Mouse (Mus musculus): ENCODE measurements around the gene Dscaml1. TPM values are rescaled to one million over a fixed set of nuclear protein-coding genes. Genes with fewer than 3 reads are reported as not detected.
A peak's percentile ranks its signal among the peaks of the same experiment; 100 is the strongest.

The Dscaml1 gene
- total RNA-seq, 1 experiment, result 1.3 TPM

- TF ChIP-seq MAFK (IDR thresholded peaks at IDR 0.05; ENCODE audit: insufficient read depth, low read depth, low read length), result no peak
- no peak for TF ChIP-seq CHD2 (IDR thresholded peaks at IDR 0.05; ENCODE audit: low read depth, low read length)
- TF ChIP-seq ZNF384 (IDR thresholded peaks at IDR 0.05; ENCODE audit: low read depth, low read length), result no peak
- no peak for TF ChIP-seq ZC3H11A (IDR thresholded peaks at IDR 0.05; ENCODE audit: borderline replicate concordance, low read depth, low read length)
- TF ChIP-seq HCFC1 (IDR thresholded peaks at IDR 0.05; ENCODE audit: borderline replicate concordance, insufficient read depth, low read length), result no peak
- Histone ChIP-seq H3K4me3 (ENCODE audit: insufficient read depth in 1 of 2, low read depth in 1 of 2, low read length in 2 of 2, poor library complexity in 1 of 2, severe bottlenecking in 1 of 2) (no peak overlapping the region), H3K27ac (ENCODE audit: insufficient read depth, low read depth, low read length, poor library complexity, severe bottlenecking) (no peak overlapping the region), H3K9me3 (ENCODE audit: control insufficient read depth, insufficient read depth, low read depth, low read length) (no peaks in the 10 kb centered on the region), H3K36me3 (ENCODE audit: control insufficient read depth, insufficient read depth, low read length, poor library complexity, severe bottlenecking) (no peaks in the 10 kb centered on the region), H3K4me1 (ENCODE audit: control insufficient read depth in 2 of 2, insufficient read depth in 2 of 2, low read length in 2 of 2, poor library complexity in 1 of 2) (peaks cover 12 to 20% of the 10 kb centered on the region in 2 experiments), H3K9ac (ENCODE audit: insufficient read depth, low read depth, low read length, poor library complexity, severe bottlenecking) (no peak overlapping the region)
- in situ Hi-C loops (cut with MboI; ENCODE audit: low sequenced_read_pairs in 2 of 2, unreplicated experiment in 2 of 2), result no loop called here
- no peak for DNase-seq (ENCODE audit: low read depth, low spot score)
These were observed 194.5 kb downstream of the Dscaml1 start for GRCm38 (mm10) chr9:45620920-45621319.

GRCm38 (mm10) chr9:45625889-45626446 lies 199.5 kb downstream of the Dscaml1 start:
- no peak for TF ChIP-seq HCFC1 (IDR thresholded peaks at IDR 0.05; ENCODE audit: borderline replicate concordance, insufficient read depth, low read length)
- no peak for TF ChIP-seq ZC3H11A (IDR thresholded peaks at IDR 0.05; ENCODE audit: borderline replicate concordance, low read depth, low read length)
- no peaks in the 10 kb centered on the region for H3K36me3 ChIP-seq (ENCODE audit: control insufficient read depth, insufficient read depth, low read length, poor library complexity, severe bottlenecking)
- H3K27ac ChIP-seq (ENCODE audit: insufficient read depth, low read depth, low read length, poor library complexity, severe bottlenecking), result peak overlapping the region; percentile 39; the same call in 1 of the 2 replicates
- no peaks in the 10 kb centered on the region for H3K9me3 ChIP-seq (ENCODE audit: control insufficient read depth, insufficient read depth, low read depth, low read length)
- DNase-seq (ENCODE audit: low read depth, low spot score), result no peak
- no peak overlapping the region for H3K9ac ChIP-seq (ENCODE audit: insufficient read depth, low read depth, low read length, poor library complexity, severe bottlenecking)
- peaks cover 18 to 26% of the 10 kb centered on the region in 2 experiments for H3K4me1 ChIP-seq (ENCODE audit: control insufficient read depth in 2 of 2, insufficient read depth in 2 of 2, low read length in 2 of 2, poor library complexity in 1 of 2)
- H3K4me3 ChIP-seq (ENCODE audit: insufficient read depth in 1 of 2, low read depth in 1 of 2, low read length in 2 of 2, poor library complexity in 1 of 2, severe bottlenecking in 1 of 2), result peak overlapping the region in 1 of 2 experiments; percentile 17; a peak in 1 of 4 replicates
- in situ Hi-C loops (cut with MboI; ENCODE audit: low sequenced_read_pairs in 2 of 2, unreplicated experiment in 2 of 2), result no loop called here

DNA sequence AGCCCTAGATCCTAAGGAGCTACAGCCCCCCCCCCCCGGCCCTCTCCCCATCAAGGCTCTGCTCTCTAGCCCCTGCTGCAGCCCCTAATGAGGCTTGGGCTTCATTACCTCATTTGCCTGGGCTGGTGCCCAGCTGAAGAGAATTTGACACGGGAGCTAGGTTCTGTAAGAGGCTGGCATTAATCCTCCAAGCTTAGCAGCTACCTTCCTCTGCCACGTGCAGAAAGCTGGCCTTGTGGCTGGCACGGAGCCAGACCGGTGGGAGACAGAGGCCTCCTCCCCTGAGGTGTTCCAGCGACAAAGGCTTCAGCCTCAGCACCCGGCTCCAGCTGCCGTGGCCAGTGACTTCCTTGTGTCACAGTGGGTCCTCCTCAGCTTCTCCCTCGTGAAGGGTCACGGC lies 206.1 kb downstream of the Dscaml1 start:
- H3K4me1 ChIP-seq (ENCODE audit: control insufficient read depth in 2 of 2, insufficient read depth in 2 of 2, low read length in 2 of 2, poor library complexity in 1 of 2), result peaks cover 0 to 2% of the 10 kb centered on the region in 2 experiments; a peak in 2 of 4 replicates
- no peaks in the 10 kb centered on the region for H3K36me3 ChIP-seq (ENCODE audit: control insufficient read depth, insufficient read depth, low read length, poor library complexity, severe bottlenecking)
- no peak overlapping the region for H3K9ac ChIP-seq (ENCODE audit: insufficient read depth, low read depth, low read length, poor library complexity, severe bottlenecking)
- no peaks in the 10 kb centered on the region for H3K9me3 ChIP-seq (ENCODE audit: control insufficient read depth, insufficient read depth, low read depth, low read length)
- no peak overlapping the region for H3K27ac ChIP-seq (ENCODE audit: insufficient read depth, low read depth, low read length, poor library complexity, severe bottlenecking)
- in situ Hi-C loops (cut with MboI; ENCODE audit: low sequenced_read_pairs in 2 of 2, unreplicated experiment in 2 of 2), result no loop called here
- TF ChIP-seq HCFC1 (IDR thresholded peaks at IDR 0.05; ENCODE audit: borderline replicate concordance, insufficient read depth, low read length) (no peak), MAFK (IDR thresholded peaks at IDR 0.05; ENCODE audit: insufficient read depth, low read depth, low read length) (no peak), ZC3H11A (IDR thresholded peaks at IDR 0.05; ENCODE audit: borderline replicate concordance, low read depth, low read length) (no peak), ZNF384 (IDR thresholded peaks at IDR 0.05; ENCODE audit: low read depth, low read length) (no peak), CHD2 (IDR thresholded peaks at IDR 0.05; ENCODE audit: low read depth, low read length) (no peak)
- DNase-seq (ENCODE audit: low read depth, low spot score), result no peak
- no peak overlapping the region for H3K4me3 ChIP-seq (ENCODE audit: insufficient read depth in 1 of 2, low read depth in 1 of 2, low read length in 2 of 2, poor library complexity in 1 of 2, severe bottlenecking in 1 of 2)

GRCm38 (mm10) chr9:45633036-45633435 lies 206.6 kb downstream of the Dscaml1 start:
- TF ChIP-seq MAFK (IDR thresholded peaks at IDR 0.05; ENCODE audit: insufficient read depth, low read depth, low read length) (no peak), HCFC1 (IDR thresholded peaks at IDR 0.05; ENCODE audit: borderline replicate concordance, insufficient read depth, low read length) (no peak), CHD2 (IDR thresholded peaks at IDR 0.05; ENCODE audit: low read depth, low read length) (no peak), ZNF384 (IDR thresholded peaks at IDR 0.05; ENCODE audit: low read depth, low read length) (no peak), ZC3H11A (IDR thresholded peaks at IDR 0.05; ENCODE audit: borderline replicate concordance, low read depth, low read length) (no peak)

More at GRCm38 (mm10) chr9:45633036-45633435, 206.6 kb downstream of the Dscaml1 start:
- Histone ChIP-seq H3K36me3 (ENCODE audit: control insufficient read depth, insufficient read depth, low read length, poor library complexity, severe bottlenecking) (no peaks in the 10 kb centered on the region), H3K4me3 (ENCODE audit: insufficient read depth in 1 of 2, low read depth in 1 of 2, low read length in 2 of 2, poor library complexity in 1 of 2, severe bottlenecking in 1 of 2) (no peak overlapping the region), H3K9ac (ENCODE audit: insufficient read depth, low read depth, low read length, poor library complexity, severe bottlenecking) (no peak overlapping the region), H3K27ac (ENCODE audit: insufficient read depth, low read depth, low read length, poor library complexity, severe bottlenecking) (no peak overlapping the region), H3K4me1 (ENCODE audit: control insufficient read depth in 2 of 2, insufficient read depth in 2 of 2, low read length in 2 of 2, poor library complexity in 1 of 2) (peaks cover 0 to 2% of the 10 kb centered on the region in 2 experiments; a peak in 2 of 4 replicates), H3K9me3 (ENCODE audit: control insufficient read depth, insufficient read depth, low read depth, low read length) (no peaks in the 10 kb centered on the region)
- DNase-seq (ENCODE audit: low read depth, low spot score), result no peak
- in situ Hi-C loops (cut with MboI; ENCODE audit: low sequenced_read_pairs in 2 of 2, unreplicated experiment in 2 of 2), result no loop called here

Measured in ES-E14 (cell line).